Mouse (Mus musculus) G1E (cell line): Measurements from ENCODE around the gene Trappc11. TPM values are rescaled to one million over a fixed set of nuclear protein-coding genes. Genes with fewer than 3 reads are reported as not detected.

Experiments
- ATAC-seq: 2 replicates; pipeline ENCODE4 v1.8.0; 2016; ENCODE audit warnings: mild to moderate bottlenecking; ENCODE audit not compliant: insufficient number of reproducible peaks, poor library complexity, low FRiP score, severe bottlenecking; ENCODE audit errors: extremely low read depth
- DNase-seq: peaks from one replicate; pipeline ENCODE4 v3.0.0; 2012; ENCODE audit warnings: low spot score
- H3K27me3 ChIP-seq: 2 replicates; pipeline ENCODE4 v1.6.1; 2012; ENCODE audit warnings: mild to moderate bottlenecking, low read length, inconsistent platforms; ENCODE audit not compliant: insufficient read depth
- H3K36me3 ChIP-seq: replicated peaks from 2 replicates; pipeline ENCODE3; 2012; ENCODE audit warnings: mild to moderate bottlenecking, inconsistent platforms
- H3K4me1 ChIP-seq: 2 replicates; pipeline ENCODE4 v1.6.1; 2012; ENCODE audit warnings: low read depth, low read length, inconsistent platforms, mixed read lengths; ENCODE audit not compliant: insufficient read depth
- H3K4me3 ChIP-seq: 2 replicates; pipeline ENCODE4 v1.5.1; 2012; ENCODE audit warnings: low read depth, mild to moderate bottlenecking, inconsistent platforms, low read length, moderate library complexity, mixed read lengths
- H3K9me3 ChIP-seq: replicated peaks from 2 replicates; pipeline ENCODE4 v1.6.1; 2012; ENCODE audit warnings: inconsistent platforms
- CTCF ChIP-seq: IDR thresholded peaks from 2 replicates; pipeline ENCODE4 v1.5.1; 2012; ENCODE audit warnings: low read depth, low read length, inconsistent platforms, mixed read lengths
- GATA1 ChIP-seq: IDR thresholded peaks from 2 replicates; pipeline ENCODE4 v1.6.1; 2012; ENCODE audit warnings: borderline replicate concordance, low read length, inconsistent platforms, mixed read lengths
- GATA2 ChIP-seq: IDR thresholded peaks from 2 replicates; pipeline ENCODE4 v1.6.1; 2012; ENCODE audit warnings: low read depth, low read length, inconsistent platforms, borderline replicate concordance
- POLR2AphosphoS5 ChIP-seq: IDR thresholded peaks from 2 replicates; pipeline ENCODE4 v1.6.1; 2012; ENCODE audit warnings: low read depth, low read length, inconsistent platforms; ENCODE audit not compliant: insufficient replicate concordance
- TAL1 ChIP-seq: conservative IDR thresholded peaks from 2 replicates; pipeline ENCODE4 v1.6.1; 2012; ENCODE audit warnings: low read depth, low read length, inconsistent platforms, mixed read lengths
- polyA plus RNA-seq: library from polyadenylated mRNA; stranded (reverse); fragments of >175 nt; gene quantifications from 2 replicates; pipeline ENCODE4 v1.2.3, GENCODE M21; 2012
- total RNA-seq, 2 experiments: library from RNA; stranded (forward) in 1 of 2; stranded (reverse) in 1 of 2; fragments of 200-1000 nt in 1 of 2; fragments of >200 nt in 1 of 2; fragmentation: Nextera tagmentation in 1 of 2; gene quantifications; 2 replicates each; pipeline ENCODE4 v1.2.3; 2014 to 2017

The Trappc11 gene
- total and polyA plus RNA-seq, 3 experiments, result 12.4 to 49.1 (median 33.8) TPM

DNA sequence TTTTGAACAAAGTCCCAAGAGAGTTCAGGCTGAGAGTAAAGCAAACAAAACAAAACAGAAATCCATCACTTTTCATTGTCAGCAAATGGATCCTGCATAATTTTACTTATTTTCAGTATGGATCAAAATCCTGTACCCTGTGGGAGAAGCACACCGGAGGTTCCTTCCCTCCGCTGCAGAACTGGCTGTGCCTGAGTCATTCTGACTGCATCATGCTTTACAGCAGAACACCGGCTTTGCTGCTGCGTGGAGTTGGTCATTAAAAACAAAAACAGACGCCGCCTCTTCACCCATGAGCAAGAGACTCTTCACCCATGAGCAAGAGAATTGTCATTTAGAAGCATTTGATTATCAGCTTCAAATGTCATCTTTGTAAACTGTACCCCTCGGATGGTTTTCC is 27.5 kb upstream of the Trappc11 start:
- DNase-seq (no peak), ATAC-seq (no peak)
- no peaks in the 10 kb centered on the region for H3K4me1 ChIP-seq
- H3K9me3 ChIP-seq, result no peaks in the 10 kb centered on the region
- TF ChIP-seq POLR2AphosphoS5 (no peak), GATA1 (no peak), TAL1 (no peak)
- no peaks in the 10 kb centered on the region for H3K36me3 ChIP-seq
- no peak overlapping the region for H3K4me3 ChIP-seq
- H3K27me3 ChIP-seq, result 0 out of 2 replicates have a peak, but pooled peaks cover 1% of the 10 kb centered on the region

DNA sequence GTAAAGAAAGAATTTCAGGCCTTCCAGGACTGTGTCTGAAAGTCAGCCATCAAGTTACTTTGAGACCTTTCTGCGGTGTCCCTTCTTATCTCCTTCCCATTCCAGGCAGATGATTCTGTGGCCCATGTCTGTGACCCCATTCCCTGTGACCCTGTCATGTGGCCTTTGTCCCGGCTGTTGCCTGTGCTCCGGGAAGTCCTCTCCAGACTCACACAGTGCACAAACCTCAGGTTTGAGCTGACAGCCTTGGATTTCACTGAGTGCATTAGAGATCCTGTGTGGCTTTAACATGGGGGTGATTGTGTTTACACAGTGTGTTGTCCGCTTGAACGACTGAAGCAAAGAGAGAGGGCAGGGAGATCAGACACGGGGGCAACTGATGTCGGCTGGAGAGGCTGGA is 25.0 kb upstream of the Trappc11 start:
- TF ChIP-seq POLR2AphosphoS5, result no peak
- no peak for TF ChIP-seq GATA2
- no peak for TF ChIP-seq CTCF
- DNase-seq (no peak), ATAC-seq (no peak)
- Histone ChIP-seq H3K36me3 (peaks cover 6% of the 10 kb centered on the region), H3K4me1 (no peaks in the 10 kb centered on the region), H3K27me3 (no peaks in the 10 kb centered on the region), H3K9me3 (no peaks in the 10 kb centered on the region), H3K4me3 (no peak overlapping the region)

DNA sequence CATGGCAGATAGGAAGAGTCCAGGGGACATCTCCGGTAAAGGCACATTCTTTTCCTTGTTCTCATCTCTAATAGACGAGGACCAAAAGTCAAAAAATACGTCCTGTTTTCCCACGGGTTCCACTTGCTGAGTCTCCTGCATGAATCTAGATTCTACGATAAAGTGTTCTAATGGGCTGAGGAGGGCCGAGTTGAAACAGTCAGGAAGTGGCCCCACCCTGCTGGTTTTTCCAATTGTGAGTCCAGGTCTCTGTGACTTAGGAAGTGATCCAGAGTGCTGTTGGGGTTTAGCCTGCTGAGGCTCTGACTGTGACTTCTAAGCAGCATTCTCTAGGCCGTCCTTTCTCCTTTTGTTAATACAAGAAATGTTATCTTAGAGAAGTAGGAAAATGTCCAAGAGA is 23.2 kb upstream of the Trappc11 start:
- Histone ChIP-seq H3K4me3 (no peak overlapping the region), H3K4me1 (no peaks in the 10 kb centered on the region), H3K36me3 (peaks cover 12% of the 10 kb centered on the region), H3K9me3 (no peaks in the 10 kb centered on the region), H3K27me3 (no peaks in the 10 kb centered on the region)
- DNase-seq (no peak), ATAC-seq (no peak)
- TF ChIP-seq GATA1, result no peak
- no peak for TF ChIP-seq CTCF
- no peak for TF ChIP-seq GATA2
- no peak for TF ChIP-seq TAL1

DNA sequence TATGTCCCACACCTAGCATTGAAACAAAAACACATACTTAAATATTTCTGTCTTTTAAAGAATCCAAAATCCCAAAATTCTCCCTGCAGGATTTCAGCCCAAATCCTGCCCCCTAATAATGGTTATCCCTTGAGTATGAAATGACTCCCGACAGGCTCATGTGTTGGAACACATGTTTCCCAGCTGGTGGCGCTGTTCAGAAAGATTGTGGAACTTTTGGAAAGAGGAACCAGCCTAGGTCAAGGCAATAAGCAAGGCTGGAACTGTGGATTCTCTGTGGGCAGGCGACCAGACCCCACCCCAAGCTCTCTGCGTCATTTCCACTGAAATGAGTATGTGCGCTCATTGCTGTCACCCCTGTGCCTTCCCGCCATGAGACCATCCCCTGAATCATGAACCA is 20.3 kb upstream of the Trappc11 start:
- no peaks in the 10 kb centered on the region for H3K4me1 ChIP-seq
- H3K36me3 ChIP-seq, result peaks cover 39% of the 10 kb centered on the region
- TF ChIP-seq POLR2AphosphoS5, result no peak
- TF ChIP-seq TAL1, result no peak
- TF ChIP-seq GATA2, result no peak
- TF ChIP-seq GATA1, result no peak
- no peak for TF ChIP-seq CTCF
- H3K4me3 ChIP-seq, result no peak overlapping the region
- ATAC-seq (no peak), DNase-seq (no peak)
- no peaks in the 10 kb centered on the region for H3K9me3 ChIP-seq
- no peaks in the 10 kb centered on the region for H3K27me3 ChIP-seq

DNA sequence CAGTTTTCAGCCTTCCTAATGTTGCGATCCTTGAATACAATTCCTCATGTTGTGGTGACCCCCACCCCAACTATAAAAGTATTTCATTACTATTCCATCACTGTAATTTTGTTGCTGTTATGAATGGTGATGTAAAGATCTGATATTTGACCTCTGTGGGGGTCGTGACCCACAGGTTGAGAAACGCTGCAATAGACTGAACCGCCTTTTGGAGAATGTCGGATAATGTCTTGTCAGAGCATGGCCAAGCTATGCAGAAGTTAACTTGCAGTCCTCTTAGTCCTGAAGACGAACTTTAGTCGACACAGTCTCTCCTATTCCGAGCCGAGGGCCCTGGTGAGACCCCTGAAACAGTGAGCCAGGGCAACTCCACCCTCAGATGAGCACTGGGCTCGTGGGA is 13.8 kb upstream of the Trappc11 start:
- Histone ChIP-seq H3K4me1 (no peaks in the 10 kb centered on the region), H3K4me3 (no peak overlapping the region), H3K36me3 (peaks cover 90% of the 10 kb centered on the region), H3K9me3 (no peaks in the 10 kb centered on the region), H3K27me3 (no peaks in the 10 kb centered on the region)
- DNase-seq, result no peak
- TF ChIP-seq GATA1, result no peak
- TF ChIP-seq TAL1, result no peak
- no peak for TF ChIP-seq CTCF
- TF ChIP-seq POLR2AphosphoS5, result no peak
- TF ChIP-seq GATA2, result no peak
- ATAC-seq, result no peak

DNA sequence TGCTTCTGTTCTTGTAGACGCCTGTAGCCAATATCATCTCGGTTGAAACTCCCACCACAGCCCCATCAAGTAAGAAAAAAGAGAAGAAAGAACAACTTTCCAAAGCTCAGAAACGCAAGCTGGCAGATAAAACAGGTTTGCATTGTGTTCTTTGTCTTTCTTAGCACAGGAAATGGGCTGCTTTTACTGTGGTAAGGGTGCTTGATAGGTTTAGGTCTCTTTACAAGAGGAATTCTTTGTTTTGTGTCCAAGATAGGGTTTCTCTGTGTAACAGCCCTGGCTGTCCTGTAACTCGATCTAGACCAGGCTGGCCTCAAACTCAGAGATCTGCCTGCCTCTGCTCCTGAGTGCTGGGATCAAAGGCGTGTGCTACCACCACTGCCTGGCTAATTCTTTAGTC is 10.8 kb upstream of the Trappc11 start:
- TF ChIP-seq GATA2 (no peak), GATA1 (no peak), POLR2AphosphoS5 (no peak), TAL1 (no peak), CTCF (no peak)
- Histone ChIP-seq H3K4me1 (no peaks in the 10 kb centered on the region), H3K9me3 (no peaks in the 10 kb centered on the region), H3K4me3 (no peak overlapping the region), H3K27me3 (no peaks in the 10 kb centered on the region), H3K36me3 (peaks cover 89% of the 10 kb centered on the region)
- DNase-seq, result no peak
- ATAC-seq, result no peak

DNA sequence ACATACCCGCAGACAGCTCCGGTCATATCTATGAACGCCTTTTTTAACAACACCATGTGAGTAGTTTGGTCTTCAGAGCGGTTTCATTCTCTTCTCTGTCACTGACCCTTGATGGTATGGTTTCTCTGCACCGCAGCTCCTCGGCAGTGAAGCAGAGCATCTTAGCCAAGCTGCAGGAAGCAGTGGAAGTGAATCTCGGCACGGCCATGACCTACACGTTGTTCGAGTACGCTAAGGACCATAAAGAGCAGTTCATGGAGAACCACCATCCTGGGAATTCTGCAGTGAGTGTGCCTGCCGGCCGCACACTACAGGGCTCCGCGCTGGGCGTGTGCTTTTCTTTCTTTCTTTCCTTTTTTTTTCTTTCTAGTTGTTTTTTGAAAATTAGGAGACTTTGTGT is 9.5 kb upstream of the Trappc11 start:
- ATAC-seq (no peak), DNase-seq (no peak)
- no peaks in the 10 kb centered on the region for H3K27me3 ChIP-seq
- H3K4me3 ChIP-seq, result no peak overlapping the region
- peaks cover 89% of the 10 kb centered on the region for H3K36me3 ChIP-seq
- no peaks in the 10 kb centered on the region for H3K4me1 ChIP-seq
- TF ChIP-seq GATA2 (no peak), GATA1 (no peak), CTCF (no peak), POLR2AphosphoS5 (no peak), TAL1 (no peak)
- H3K9me3 ChIP-seq, result no peaks in the 10 kb centered on the region
